Mouse (Mus musculus): ENCODE data around the gene Btbd19. TPM values are rescaled to one million over a fixed set of nuclear protein-coding genes. Genes with fewer than 3 reads are reported as not detected.

Gene Btbd19
- total and polyA plus RNA-seq, 3 experiments = 2.9 to 6.6 (median 3.2) TPM

DNA sequence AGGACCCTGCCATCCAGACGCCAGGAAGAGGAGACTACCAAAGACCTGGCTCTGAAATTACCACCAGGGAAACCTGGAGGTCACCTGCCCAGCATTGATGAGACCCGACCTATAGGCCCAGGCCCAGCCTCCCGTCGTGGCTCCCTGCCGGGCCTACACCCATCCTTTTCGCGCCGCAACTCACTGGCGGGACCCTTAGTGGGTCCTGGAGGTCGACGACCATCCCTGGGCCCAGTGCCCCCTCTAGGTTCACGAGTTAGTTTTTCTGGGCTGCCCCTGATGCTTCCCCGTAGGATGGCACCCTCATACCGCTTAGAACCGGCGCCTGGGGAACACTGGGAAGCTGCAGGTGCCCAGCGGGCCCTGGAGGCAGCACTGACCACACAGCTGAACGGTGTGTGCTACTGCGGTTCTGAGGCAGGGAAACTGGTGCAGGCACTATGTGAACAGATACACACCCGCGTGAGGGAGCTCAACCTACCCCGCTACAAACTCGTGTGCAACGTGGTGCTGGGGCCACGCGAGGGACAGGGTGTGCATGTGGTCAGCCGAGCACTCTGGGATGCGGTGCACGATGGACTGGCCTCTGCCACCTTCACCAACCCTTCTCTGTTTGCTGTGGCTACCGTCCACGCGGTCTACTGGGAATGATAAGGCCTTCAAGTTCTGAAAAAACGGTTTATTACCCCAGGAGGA is 2.6 kb upstream of the Btbd19 start:
- no peaks in the 10 kb centered on the region for H3K27me3 ChIP-seq (ENCODE audit: control insufficient read depth, insufficient read depth, low read length)
- peaks cover 32% of the 10 kb centered on the region for H3K4me1 ChIP-seq (ENCODE audit: control insufficient read depth, insufficient read depth, low read length)
- TF ChIP-seq POLR2A (IDR thresholded peaks at IDR 0.05; ENCODE audit: insufficient read depth, low read depth, low read length) = no peak
- no peak for TF ChIP-seq CTCF (IDR thresholded peaks at IDR 0.05)
- TF ChIP-seq EP300 (IDR thresholded peaks at IDR 0.05; ENCODE audit: insufficient read depth, low read depth, low read length) = no peak
- no peak overlapping the region for H3K27ac ChIP-seq
- intact Hi-C loops (cut with DNase I) = loop anchor here (10.0 kb wide), 1 partner anchor 413 kb away; no protein-coding TSS in a partner anchor
- H3K4me3 ChIP-seq = no peak overlapping the region
- H3K79me2 ChIP-seq (replicated peaks; ENCODE audit: control insufficient read depth, insufficient read depth, low read length) = no peaks in the 10 kb centered on the region
- no peaks in the 10 kb centered on the region for H3K36me3 ChIP-seq (ENCODE audit: control insufficient read depth, insufficient read depth, low read length)
- DNase-seq = no peak
- no peak overlapping the region for H3K9ac ChIP-seq (ENCODE audit: low read depth, low read length)
- 90% methylated on average over 33 of the region's 33 CpGs for WGBS

DNA sequence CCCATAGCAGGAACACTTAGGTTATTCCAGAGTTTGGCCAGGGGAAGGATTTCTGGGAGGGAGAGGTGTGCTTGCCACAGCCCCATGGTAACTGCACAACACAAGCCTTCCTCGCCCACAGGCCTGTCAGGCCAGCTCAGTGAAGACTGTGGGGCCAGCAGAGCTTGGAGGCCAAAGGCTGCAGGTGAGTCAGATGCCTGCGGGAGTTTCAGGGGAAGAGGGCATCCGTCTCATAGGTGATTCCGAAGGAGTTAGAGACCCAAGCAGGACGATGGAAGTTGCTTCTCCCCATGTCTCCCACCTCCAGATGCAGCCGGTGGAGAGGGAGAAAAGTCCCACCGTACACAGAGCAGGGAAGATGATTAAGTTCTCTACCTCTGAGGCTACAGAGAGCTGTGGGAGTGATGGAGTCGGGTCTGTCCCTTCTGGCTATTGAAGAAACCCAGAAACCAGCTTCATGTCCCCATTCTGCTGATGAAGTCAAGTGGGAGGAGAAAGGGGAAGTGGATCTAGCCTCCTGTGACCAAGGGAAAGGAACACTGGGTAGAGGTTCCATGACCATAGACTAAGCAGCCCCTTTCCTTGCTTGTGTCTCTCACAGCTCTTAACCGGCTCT is 1.3 kb upstream of the Btbd19 start, which contains the start of gene Tctex1d4:
Gene Tctex1d4, plus strand, starts transcription at position 120 of the 616 bp plus-strand sequence.
- H3K4me3 ChIP-seq = peak within 1 kb of the TSS; percentile 23
- DNase-seq = peak in 1 of 2 experiments; percentile 28
- WGBS = 65% methylated on average over 9 of the region's 9 CpGs

DNA sequence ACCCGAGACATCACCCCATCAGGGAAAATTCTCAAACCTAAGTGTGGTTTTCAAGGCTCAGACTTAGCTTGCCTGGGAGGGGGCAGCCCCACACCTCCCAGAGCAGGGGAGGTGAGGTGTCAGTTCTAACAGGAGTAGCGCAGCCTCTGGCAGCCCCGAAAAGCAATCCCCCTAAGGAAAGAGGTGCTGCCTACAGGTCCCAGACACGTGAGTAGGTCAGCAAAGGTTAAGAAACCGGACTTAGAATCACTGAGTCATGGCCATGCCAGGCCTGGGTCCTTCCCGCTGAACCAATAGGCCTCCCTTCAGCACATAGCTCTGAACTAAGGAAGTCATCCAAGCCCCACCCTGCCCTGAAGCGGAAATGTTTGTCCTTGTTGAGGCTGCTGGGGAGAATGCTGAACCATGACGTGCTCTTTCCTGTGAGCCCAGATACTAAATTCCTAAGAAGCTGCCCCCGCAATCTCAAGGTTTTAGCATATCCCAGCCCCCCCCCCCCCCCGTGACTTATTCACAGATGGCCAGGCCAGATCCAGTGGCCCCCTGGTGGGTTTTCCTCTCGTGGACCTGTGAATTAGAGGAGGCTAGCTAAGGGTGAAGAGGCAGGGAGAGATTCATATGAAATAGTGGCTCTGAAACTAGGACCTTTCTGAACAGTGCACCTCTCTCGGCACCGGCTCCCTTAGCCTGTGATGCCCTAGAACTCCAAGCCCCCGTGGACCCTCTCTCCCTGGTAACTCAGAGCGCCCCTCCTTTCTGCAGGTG is 567 bp upstream of the Btbd19 start:
- peak overlapping the region; percentile 99 for H3K27ac ChIP-seq
- peak overlapping the region; percentile 56 for H3K9ac ChIP-seq (ENCODE audit: low read depth, low read length)
- TF ChIP-seq POLR2A (IDR thresholded peaks at IDR 0.05; ENCODE audit: insufficient read depth, low read depth, low read length) = peak; percentile 74
- TF ChIP-seq EP300 (IDR thresholded peaks at IDR 0.05; ENCODE audit: insufficient read depth, low read depth, low read length) = peak; percentile 98
- no peak for TF ChIP-seq CTCF (IDR thresholded peaks at IDR 0.05)
- WGBS = 31% methylated on average over 15 of the region's 15 CpGs
- H3K36me3 ChIP-seq (ENCODE audit: control insufficient read depth, insufficient read depth, low read length) = no peaks in the 10 kb centered on the region
- H3K4me3 ChIP-seq = peak overlapping the region; percentile 23
- peaks cover 29% of the 10 kb centered on the region for H3K4me1 ChIP-seq (ENCODE audit: control insufficient read depth, insufficient read depth, low read length)
- intact Hi-C loops (cut with DNase I) = loop anchor here (10.0 kb wide), 1 partner anchor 411 kb away; no protein-coding TSS in a partner anchor
- DNase-seq = peak; percentile 80 to 91
- no peaks in the 10 kb centered on the region for H3K79me2 ChIP-seq (replicated peaks; ENCODE audit: control insufficient read depth, insufficient read depth, low read length)
- no peaks in the 10 kb centered on the region for H3K27me3 ChIP-seq (ENCODE audit: control insufficient read depth, insufficient read depth, low read length)

More for the DNA sequence above, 1.3 kb upstream of the Btbd19 start, which contains the start of gene Tctex1d4:
- H3K36me3 ChIP-seq (ENCODE audit: control insufficient read depth, insufficient read depth, low read length) = no peaks in the 10 kb centered on the region
- no peaks in the 10 kb centered on the region for H3K79me2 ChIP-seq (replicated peaks; ENCODE audit: control insufficient read depth, insufficient read depth, low read length)
- H3K4me1 ChIP-seq (ENCODE audit: control insufficient read depth, insufficient read depth, low read length) = peaks cover 29% of the 10 kb centered on the region
- intact Hi-C loops (cut with DNase I) = loop anchor here (10.0 kb wide), 1 partner anchor 412 kb away; no protein-coding TSS in a partner anchor
- H3K27me3 ChIP-seq (ENCODE audit: control insufficient read depth, insufficient read depth, low read length) = no peaks in the 10 kb centered on the region
- H3K9ac ChIP-seq (ENCODE audit: low read depth, low read length) = peak within 1 kb of the TSS; percentile 56
- H3K27ac ChIP-seq = peak within 1 kb of the TSS; percentile 99
- TF ChIP-seq EP300 (IDR thresholded peaks at IDR 0.05; ENCODE audit: insufficient read depth, low read depth, low read length) = no peak
- TF ChIP-seq POLR2A (IDR thresholded peaks at IDR 0.05; ENCODE audit: insufficient read depth, low read depth, low read length) = no peak
- TF ChIP-seq CTCF (IDR thresholded peaks at IDR 0.05) = no peak

- H3K4me3 ChIP-seq = no peak overlapping the region; the same call in 1 of the 2 replicates
- no peak for TF ChIP-seq EP300 (IDR thresholded peaks at IDR 0.05; ENCODE audit: insufficient read depth, low read depth, low read length)
- 0 out of 2 replicates have a peak, but pooled peaks have one; percentile 25 for TF ChIP-seq POLR2A (IDR thresholded peaks at IDR 0.05; ENCODE audit: insufficient read depth, low read depth, low read length)
- no peak for TF ChIP-seq CTCF (IDR thresholded peaks at IDR 0.05)
- H3K27ac ChIP-seq = peak overlapping the region; percentile 99
- H3K27me3 ChIP-seq (ENCODE audit: control insufficient read depth, insufficient read depth, low read length) = no peaks in the 10 kb centered on the region
- no peaks in the 10 kb centered on the region for H3K36me3 ChIP-seq (ENCODE audit: control insufficient read depth, insufficient read depth, low read length)
- peak overlapping the region; percentile 42 for H3K9ac ChIP-seq (ENCODE audit: low read depth, low read length)
- DNase-seq = peak; percentile 63 to 74
- WGBS = 31% methylated on average over 14 of the region's 14 CpGs
- intact Hi-C loops (cut with DNase I) = loop anchor here (5.0 to 10.0 kb wide), 3 partner anchors 107 to 410 kb away; partner anchors contain the start of gene Eif2b3
- H3K79me2 ChIP-seq (replicated peaks; ENCODE audit: control insufficient read depth, insufficient read depth, low read length) = no peaks in the 10 kb centered on the region
- H3K4me1 ChIP-seq (ENCODE audit: control insufficient read depth, insufficient read depth, low read length) = peaks cover 31% of the 10 kb centered on the region
These were observed 792 bp downstream of the Btbd19 start for GRCm38 (mm10) chr4:117124518-117125347.

GRCm38 (mm10) chr4:117124218-117124517 is 1.4 kb downstream of the Btbd19 start:
- H3K4me1 ChIP-seq (ENCODE audit: control insufficient read depth, insufficient read depth, low read length) = peaks cover 33% of the 10 kb centered on the region
- no peak for DNase-seq
- no peaks in the 10 kb centered on the region for H3K27me3 ChIP-seq (ENCODE audit: control insufficient read depth, insufficient read depth, low read length)
- no peak overlapping the region for H3K4me3 ChIP-seq
- no peak overlapping the region for H3K9ac ChIP-seq (ENCODE audit: low read depth, low read length)
- intact Hi-C loops (cut with DNase I) = loop anchor here (5.0 to 10.0 kb wide), 3 partner anchors 107 to 409 kb away; partner anchors contain the start of gene Eif2b3
- 62% methylated on average over 3 of the region's 3 CpGs for WGBS
- no peak for TF ChIP-seq POLR2A (IDR thresholded peaks at IDR 0.05; ENCODE audit: insufficient read depth, low read depth, low read length)
- H3K79me2 ChIP-seq (replicated peaks; ENCODE audit: control insufficient read depth, insufficient read depth, low read length) = no peaks in the 10 kb centered on the region
- H3K27ac ChIP-seq = peak overlapping the region; percentile 99
- no peaks in the 10 kb centered on the region for H3K36me3 ChIP-seq (ENCODE audit: control insufficient read depth, insufficient read depth, low read length)

Data from heart, adult 2 months (tissue).